ENCODE assay signal across 15 mouse cellular contexts in genomic region chr6:30730301-30730971, GRCm38 (mm10). TPM values are rescaled to one million over a fixed set of nuclear protein-coding genes. Genes with fewer than 3 reads are reported as not detected.
DNase-seq lines count a peak whose midpoint lies in the region; ATAC-seq and TF ChIP-seq lines count a peak whose summit lies in the region.
"Had no signal": no experiment of that assay in that cellular context is flagged by ENCODE, and none has a peak within 500 bp of the region (broad histone marks: within the 10 kb centered on the region; RNA-seq: fewer than 3 reads in every experiment).

No protein-coding gene starts in this region.

- peak overlapping the region; percentile 2; the same call in 1 of the 2 replicates for H3K4me2 ChIP-seq in intestine, embryonic 14.5 days (ENCODE audit: low read length)
- no peak overlapping the region for H3K4me2 ChIP-seq in intestine, postnatal 0 days (replicated peaks; ENCODE audit: low read depth)
- no peak overlapping the region for H3K4me2 ChIP-seq in neural tube, embryonic 13.5 days
- H3K4me2 ChIP-seq in stomach, embryonic 15.5 days = peak overlapping the region; percentile 16
- H3K4me2 ChIP-seq: hindbrain, embryonic 14.5 days had no signal

- no peak for TF ChIP-seq CTCF in intestine, postnatal 0 days (IDR thresholded peaks at IDR 0.05; ENCODE audit: low read depth)

- no peak; the same call in 1 of the 2 replicates for ATAC-seq in intestine, embryonic 14.5 days (replicated peaks; ENCODE audit: low FRiP score, low TSS enrichment, low read depth)
- ATAC-seq in intestine, postnatal 0 days = no peak
- peak; percentile 24; the same call in 1 of the 2 replicates for ATAC-seq in neural tube, embryonic 13.5 days (ENCODE audit: low read depth)
- peak; percentile 48; the same call in 1 of the 2 replicates for ATAC-seq in stomach, embryonic 15.5 days (ENCODE audit: insufficient read depth, low FRiP score, low read depth)

- H3K9me3 ChIP-seq in intestine, embryonic 14.5 days (ENCODE audit: control insufficient read depth, low read length) = peaks cover 10% of the 10 kb centered on the region; the same call in 1 of the 2 replicates
- no peaks in the 10 kb centered on the region for H3K9me3 ChIP-seq in intestine, postnatal 0 days (ENCODE audit: control insufficient read depth)
- no peaks in the 10 kb centered on the region for H3K9me3 ChIP-seq in neural tube, embryonic 13.5 days
- no peaks in the 10 kb centered on the region for H3K9me3 ChIP-seq in stomach, embryonic 15.5 days

- peak overlapping the region; percentile 54 for H3K27ac ChIP-seq in intestine, embryonic 14.5 days (ENCODE audit: low read depth)
- no peak overlapping the region for H3K27ac ChIP-seq in intestine, postnatal 0 days (ENCODE audit: low read depth, low read length)
- H3K27ac ChIP-seq in neural tube, embryonic 13.5 days (replicated peaks) = no peak overlapping the region
- peak overlapping the region; percentile 65 for H3K27ac ChIP-seq in stomach, embryonic 15.5 days
- H3K27ac ChIP-seq: hindbrain, embryonic 14.5 days; macrophage had no signal

- H3K9ac ChIP-seq in intestine, embryonic 14.5 days (ENCODE audit: low read length) = no peak overlapping the region
- no peak overlapping the region for H3K9ac ChIP-seq in intestine, postnatal 0 days (ENCODE audit: low read depth, low read length)
- no peak overlapping the region for H3K9ac ChIP-seq in neural tube, embryonic 13.5 days
- no peak overlapping the region for H3K9ac ChIP-seq in stomach, embryonic 15.5 days
- H3K9ac ChIP-seq: hindbrain, embryonic 14.5 days had no signal

- DNase-seq in intestine, embryonic 14.5 days (ENCODE audit: low spot score) = no peak
- no peak for DNase-seq in neural tube, embryonic 10.5 days (ENCODE audit: extremely low spot score, low spot score)
- peak; percentile 52 for DNase-seq in kidney, postnatal 10 days
- DNase-seq in right cerebral cortex, adult 18-20 months = no peak
- no peak for DNase-seq in ovary, postnatal 14 days (ENCODE audit: low spot score)
- DNase-seq: cerebellum, adult 18-20 months; embryo, embryonic 11 days; layer of hippocampus, adult 9-11 months; spleen, adult 18-20 months; thymus, postnatal 14 days had no signal

- peaks cover 2% of the 10 kb centered on the region; the same call in 1 of the 2 replicates for H3K4me1 ChIP-seq in intestine, embryonic 14.5 days (replicated peaks; ENCODE audit: control insufficient read depth, insufficient read depth, low read length)
- 0 out of 2 replicates have a peak, but pooled peaks cover 3% of the 10 kb centered on the region for H3K4me1 ChIP-seq in intestine, postnatal 0 days (replicated peaks; ENCODE audit: control insufficient read depth, insufficient read depth, low read length)
- H3K4me1 ChIP-seq in neural tube, embryonic 13.5 days (replicated peaks) = peaks cover 36% of the 10 kb centered on the region
- 0 out of 2 replicates have a peak, but pooled peaks cover 5% of the 10 kb centered on the region for H3K4me1 ChIP-seq in stomach, embryonic 15.5 days

- no peaks in the 10 kb centered on the region for H3K36me3 ChIP-seq in intestine, embryonic 14.5 days (ENCODE audit: control insufficient read depth, insufficient read depth, low read length)
- H3K36me3 ChIP-seq in intestine, postnatal 0 days (ENCODE audit: control insufficient read depth, insufficient read depth) = no peaks in the 10 kb centered on the region
- H3K36me3 ChIP-seq in neural tube, embryonic 13.5 days = no peaks in the 10 kb centered on the region
- no peaks in the 10 kb centered on the region for H3K36me3 ChIP-seq in stomach, embryonic 15.5 days

- WGBS in intestine, embryonic 14.5 days = 41% methylated on average over 12 of the region's 12 CpGs
- 51% methylated on average over 12 of the region's 12 CpGs for WGBS in intestine, postnatal 0 days
- WGBS in neural tube, embryonic 13.5 days = 47% methylated on average over 12 of the region's 12 CpGs
- 31% methylated on average over 12 of the region's 12 CpGs for WGBS in stomach, embryonic 15.5 days

- H3K4me3 ChIP-seq in intestine, embryonic 14.5 days (ENCODE audit: low read depth, low read length) = no peak overlapping the region
- H3K4me3 ChIP-seq in intestine, postnatal 0 days (ENCODE audit: low read depth, low read length) = no peak overlapping the region
- no peak overlapping the region for H3K4me3 ChIP-seq in neural tube, embryonic 13.5 days
- H3K4me3 ChIP-seq in stomach, embryonic 15.5 days (replicated peaks) = no peak overlapping the region

- H3K27me3 ChIP-seq in intestine, embryonic 14.5 days (replicated peaks; ENCODE audit: control insufficient read depth, insufficient read depth, low read length) = no peaks in the 10 kb centered on the region
- H3K27me3 ChIP-seq in intestine, postnatal 0 days (replicated peaks; ENCODE audit: control insufficient read depth, insufficient read depth, low read length) = no peaks in the 10 kb centered on the region; the same call in 1 of the 2 replicates
- no peaks in the 10 kb centered on the region for H3K27me3 ChIP-seq in neural tube, embryonic 13.5 days
- no peaks in the 10 kb centered on the region for H3K27me3 ChIP-seq in stomach, embryonic 15.5 days (replicated peaks)

RNA-seq across cellular contexts. Expression of gene Mest, which starts 7.1 kb away (rescaled TPM):
- 962 and 973 TPM in 2 replicates for polyA plus RNA-seq in intestine, embryonic 14.5 days (2014; fragmentation: Nextera tagmentation; extraction: Ambion mirVana)
- 145 and 156 TPM in 2 replicates for polyA plus RNA-seq in intestine, postnatal 0 days (2015; fragmentation: Nextera tagmentation; extraction: Ambion mirVana)
- 431 and 546 TPM in 2 replicates for polyA plus RNA-seq in neural tube, embryonic 13.5 days (2015; fragmentation: Nextera tagmentation; extraction: Ambion mirVana)
- polyA plus RNA-seq in stomach, embryonic 15.5 days (2015; fragmentation: Nextera tagmentation; extraction: Ambion mirVana) = 780 and 950 TPM in 2 replicates

RNA-seq across cellular contexts. Expression of gene Cep41, which starts 36.9 kb away (rescaled TPM):
- polyA plus RNA-seq in intestine, embryonic 14.5 days (2014; fragmentation: Nextera tagmentation; extraction: Ambion mirVana) = 10.0 and 10.3 TPM in 2 replicates
- 3.7 and 4.4 TPM in 2 replicates for polyA plus RNA-seq in intestine, postnatal 0 days (2015; fragmentation: Nextera tagmentation; extraction: Ambion mirVana)
- 12.2 and 17.4 TPM in 2 replicates for polyA plus RNA-seq in neural tube, embryonic 13.5 days (2015; fragmentation: Nextera tagmentation; extraction: Ambion mirVana)
- 10.0 and 11.5 TPM in 2 replicates for polyA plus RNA-seq in stomach, embryonic 15.5 days (2015; fragmentation: Nextera tagmentation; extraction: Ambion mirVana)

Comparison
In these comparisons a context has a peak if more than half of its experiments do, and no peak if none do; other contexts are left out.
1. H3K27ac ChIP-seq: peak in intestine, embryonic 14.5 days (single experiment) and stomach, embryonic 15.5 days (single experiment); none in intestine, postnatal 0 days (single experiment) and neural tube, embryonic 13.5 days (single experiment).
2. H3K4me2 ChIP-seq: peak in intestine, embryonic 14.5 days (single experiment) and stomach, embryonic 15.5 days (single experiment); none in intestine, postnatal 0 days (single experiment) and neural tube, embryonic 13.5 days (single experiment).
3. ATAC-seq: peak in neural tube, embryonic 13.5 days (single experiment) and stomach, embryonic 15.5 days (single experiment); none in intestine, embryonic 14.5 days (single experiment) and intestine, postnatal 0 days (single experiment).